Mouse (Mus musculus): ENCODE measurements around the gene Atxn1. TPM values are rescaled to one million over a fixed set of nuclear protein-coding genes. Genes with fewer than 3 reads are reported as not detected.

Atxn1 gene
- total RNA-seq, 2 experiments from 2014 or later: 158 to 167 TPM

GRCm38 (mm10) chr13:45849145-45850023, 115.4 kb downstream of the Atxn1 start:
- intact Hi-C loops (cut with DNase I): no loop called here
- DNase-seq (ENCODE audit: low spot score in 2 of 2): no peak

GRCm38 (mm10) chr13:45842511-45843055, 122.2 kb downstream of the Atxn1 start:
- intact Hi-C loops (cut with DNase I): no loop called here
- peak in 1 of 2 experiments; percentile 41 for DNase-seq (ENCODE audit: low spot score in 2 of 2)

GRCm38 (mm10) chr13:45839901-45840300, 124.9 kb downstream of the Atxn1 start:
- no peak for DNase-seq (ENCODE audit: low spot score in 2 of 2)
- intact Hi-C loops (cut with DNase I): no loop called here

GRCm38 (mm10) chr13:45837609-45838220, 127.1 kb downstream of the Atxn1 start:
- DNase-seq (ENCODE audit: low spot score in 2 of 2): peak in 1 of 2 experiments; percentile 61
- intact Hi-C loops (cut with DNase I): no loop called here

- DNase-seq (ENCODE audit: low spot score in 2 of 2): peak in 1 of 2 experiments; percentile 74
- intact Hi-C loops (cut with DNase I): no loop called here
Observed at GRCm38 (mm10) chr13:45836377-45837054, 128.3 kb downstream of the Atxn1 start.

- no peak for DNase-seq (ENCODE audit: low spot score in 2 of 2)
- intact Hi-C loops (cut with DNase I): no loop called here
Observed at GRCm38 (mm10) chr13:45834300-45834699, 130.5 kb downstream of the Atxn1 start.

GRCm38 (mm10) chr13:45832695-45833350, 132.0 kb downstream of the Atxn1 start:
- no peak for DNase-seq (ENCODE audit: low spot score in 2 of 2)
- intact Hi-C loops (cut with DNase I): no loop called here

- peak in 1 of 2 experiments; percentile 58 for DNase-seq (ENCODE audit: low spot score in 2 of 2)
- intact Hi-C loops (cut with DNase I): loop anchor here (5.0 kb wide), 2 partner anchors 82 to 133 kb away; no protein-coding TSS in a partner anchor
Observed at GRCm38 (mm10) chr13:45829341-45829936, 135.4 kb downstream of the Atxn1 start.

- intact Hi-C loops (cut with DNase I): loop anchor here (5.0 kb wide), 2 partner anchors 81 to 134 kb away; no protein-coding TSS in a partner anchor
- DNase-seq (ENCODE audit: low spot score in 2 of 2): no peak
Observed at GRCm38 (mm10) chr13:45828035-45828434, 136.8 kb downstream of the Atxn1 start.

GRCm38 (mm10) chr13:45827619-45828018, 137.2 kb downstream of the Atxn1 start:
- intact Hi-C loops (cut with DNase I): loop anchor here (5.0 kb wide), 2 partner anchors 80 to 135 kb away; no protein-coding TSS in a partner anchor
- peak; percentile 51 to 75 for DNase-seq (ENCODE audit: low spot score in 2 of 2)

- intact Hi-C loops (cut with DNase I): loop anchor here (5.0 kb wide), 2 partner anchors 80 to 135 kb away; no protein-coding TSS in a partner anchor
- DNase-seq (ENCODE audit: low spot score in 2 of 2): peak in 1 of 2 experiments; percentile 59
Observed at GRCm38 (mm10) chr13:45827046-45827596, 137.7 kb downstream of the Atxn1 start.

- peak in 1 of 2 experiments; percentile 58 for DNase-seq (ENCODE audit: low spot score in 2 of 2)
- intact Hi-C loops (cut with DNase I): no loop called here
Observed at GRCm38 (mm10) chr13:45822491-45822829, 142.3 kb downstream of the Atxn1 start.

- intact Hi-C loops (cut with DNase I): no loop called here
- DNase-seq (ENCODE audit: low spot score in 2 of 2): no peak
Observed at GRCm38 (mm10) chr13:45821764-45822490, 142.9 kb downstream of the Atxn1 start.

GRCm38 (mm10) chr13:45820473-45821230, 144.2 kb downstream of the Atxn1 start:
- peak in 1 of 2 experiments; percentile 33 for DNase-seq (ENCODE audit: low spot score in 2 of 2)
- intact Hi-C loops (cut with DNase I): no loop called here

- DNase-seq (ENCODE audit: low spot score in 2 of 2): no peak
- intact Hi-C loops (cut with DNase I): no loop called here
Observed at GRCm38 (mm10) chr13:45816670-45817069, 148.1 kb downstream of the Atxn1 start.

- DNase-seq (ENCODE audit: low spot score in 2 of 2): no peak
- intact Hi-C loops (cut with DNase I): no loop called here
Observed at GRCm38 (mm10) chr13:45809777-45810410, 154.9 kb downstream of the Atxn1 start.

GRCm38 (mm10) chr13:45807593-45808043, 157.2 kb downstream of the Atxn1 start:
- intact Hi-C loops (cut with DNase I): no loop called here

More at GRCm38 (mm10) chr13:45807593-45808043, 157.2 kb downstream of the Atxn1 start:
- peak; percentile 67 to 77 for DNase-seq (ENCODE audit: low spot score in 2 of 2)

Data from left cerebral cortex, postnatal 25 days (tissue).